Comparison of ENCODE assay signal across 9 mouse cellular contexts in the genomic region with DNA sequence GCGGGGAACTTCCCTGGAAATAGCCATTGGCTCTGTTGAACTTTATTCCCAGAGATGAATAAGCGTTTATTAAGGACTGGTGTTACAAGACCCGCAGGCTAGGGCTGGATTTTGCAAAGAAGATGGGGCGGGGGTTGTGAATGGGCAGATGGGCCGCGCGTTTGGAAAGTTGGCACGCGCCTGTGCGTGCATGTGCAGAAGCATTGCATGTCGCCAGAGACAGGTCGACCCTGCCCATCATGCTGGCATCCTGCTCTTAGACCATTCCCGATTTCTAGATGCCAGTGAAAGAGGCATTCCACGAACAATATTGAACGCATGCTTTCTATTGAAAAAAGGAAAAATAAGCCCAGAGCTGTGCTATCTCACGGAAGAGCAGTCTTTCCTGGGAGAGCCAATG.
DNase-seq lines count a peak whose midpoint lies in the region; ATAC-seq lines count a peak whose summit lies in the region.
"Had no signal": no experiment of that assay in that cellular context is flagged by ENCODE, and none has a peak within 500 bp of the region (broad histone marks: within the 10 kb centered on the region; RNA-seq: fewer than 3 reads in every experiment).

No protein-coding gene starts in this region.

- peak overlapping the region; percentile 50 for H3K4me3 ChIP-seq in heart, embryonic 10.5 days
- no peak overlapping the region; the same call in 1 of the 2 replicates for H3K4me3 ChIP-seq in limb, embryonic 11.5 days (ENCODE audit: low read depth, low read length)
- H3K4me3 ChIP-seq: myocyte had no signal

- H3K27me3 ChIP-seq in heart, embryonic 10.5 days (ENCODE audit: insufficient read depth, poor library complexity, severe bottlenecking) = peaks cover 39% of the 10 kb centered on the region
- peaks cover 25% of the 10 kb centered on the region for H3K27me3 ChIP-seq in limb, embryonic 11.5 days (ENCODE audit: control insufficient read depth, insufficient read depth, low read length)

- H3K9ac ChIP-seq in limb, embryonic 11.5 days (ENCODE audit: low read length) = no peak overlapping the region

- 31% methylated on average over 16 of the region's 16 CpGs for WGBS in heart, embryonic 10.5 days
- WGBS in limb, embryonic 11.5 days = 34% methylated on average over 16 of the region's 16 CpGs

- H3K4me2 ChIP-seq in limb, embryonic 11.5 days (ENCODE audit: low read depth, severe bottlenecking) = peak overlapping the region; percentile 64

- H3K4me1 ChIP-seq in heart, embryonic 10.5 days = peaks cover 10% of the 10 kb centered on the region
- H3K4me1 ChIP-seq in limb, embryonic 11.5 days (ENCODE audit: control insufficient read depth, insufficient read depth, low read length) = no peaks in the 10 kb centered on the region

- H3K27ac ChIP-seq in heart, embryonic 10.5 days = no peak overlapping the region
- no peak overlapping the region for H3K27ac ChIP-seq in limb, embryonic 11.5 days (replicated peaks; ENCODE audit: low read depth, low read length)

- H3K36me3 ChIP-seq in heart, embryonic 10.5 days = no peaks in the 10 kb centered on the region
- H3K36me3 ChIP-seq in limb, embryonic 11.5 days (ENCODE audit: control insufficient read depth, insufficient read depth, low read length) = no peaks in the 10 kb centered on the region

- no peak for DNase-seq in heart, embryonic 10.5 days (ENCODE audit: low spot score)
- no peak for DNase-seq in heart, postnatal 4 days
- peak; percentile 20 for DNase-seq in brain, embryonic 18.5 days (ENCODE audit: low read depth, low spot score)
- DNase-seq in limb, embryonic 11.5 days (ENCODE audit: low spot score) = no peak
- DNase-seq in spleen, postnatal 36 days (ENCODE audit: low spot score in 2 of 2) = no peak
- no peak for DNase-seq in gastrocnemius, postnatal 36 days

- intact Hi-C loops in gastrocnemius, postnatal 36 days (cut with DNase I) = no loop called here

- H3K9me3 ChIP-seq in heart, embryonic 10.5 days = no peaks in the 10 kb centered on the region
- no peaks in the 10 kb centered on the region for H3K9me3 ChIP-seq in limb, embryonic 11.5 days (ENCODE audit: control insufficient read depth, low read length)

- 0 out of 2 replicates have a peak, but pooled peaks have one; percentile 7 for ATAC-seq in frontal cortex, adult (ENCODE audit: low TSS enrichment)
- no peak for ATAC-seq in limb, embryonic 11.5 days (ENCODE audit: insufficient number of reproducible peaks, low FRiP score, low TSS enrichment, low read depth)
- ATAC-seq in erythroblast, adult 5-6 weeks (replicated peaks; ENCODE audit: low FRiP score, poor library complexity, severe bottlenecking) = no peak
